Mouse (Mus musculus) embryonic facial prominence, embryonic 11.5 days (tissue): ENCODE measurements around the gene Tiprl. TPM values are rescaled to one million over a fixed set of nuclear protein-coding genes. Genes with fewer than 3 reads are reported as not detected.

Source experiments
- ATAC-seq: fragments of 200-750 bp; cut with Nextera tagmentation; replicated peaks from 2 replicates; pipeline ENCODE4 v1.8.0; 2017; ENCODE audit warnings: low read depth; ENCODE audit not compliant: insufficient number of reproducible peaks, low FRiP score, low TSS enrichment
- DNase-seq: peaks from one replicate; pipeline ENCODE4 v3.0.0-alpha.2; 2015; ENCODE audit warnings: low spot score
- H3K27ac ChIP-seq: fragments of 300-500 bp; sonication (generic); replicated peaks from 2 replicates; pipeline ENCODE4 v1.5.1; 2014; ENCODE audit warnings: mild to moderate bottlenecking, low read depth, low read length, control low read depth
- H3K27me3 ChIP-seq: fragments of 300-500 bp; sonication (generic); 2 replicates; pipeline ENCODE4 v1.6.1; 2014; ENCODE audit warnings: mild to moderate bottlenecking, low read length, moderate library complexity, mixed read lengths; ENCODE audit not compliant: control insufficient read depth, insufficient read depth
- H3K36me3 ChIP-seq: fragments of 300-500 bp; sonication (generic); replicated peaks from 2 replicates; pipeline ENCODE4 v1.6.1; 2014; ENCODE audit warnings: low read depth, mild to moderate bottlenecking, low read length, moderate library complexity, mixed read lengths; ENCODE audit not compliant: control insufficient read depth, insufficient read depth
- H3K4me1 ChIP-seq: fragments of 300-500 bp; sonication (generic); 2 replicates; pipeline ENCODE4 v1.6.1; 2014; ENCODE audit warnings: low read length, mixed read lengths; ENCODE audit not compliant: control insufficient read depth, insufficient read depth
- H3K4me2 ChIP-seq: fragments of 300-500 bp; sonication (generic); 2 replicates; pipeline ENCODE4 v1.6.1; 2014; ENCODE audit warnings: low read depth, mild to moderate bottlenecking, control low read depth, low read length, moderate library complexity
- H3K4me3 ChIP-seq: fragments of 300-500 bp; sonication (generic); 2 replicates; pipeline ENCODE4 v1.5.1; 2014; ENCODE audit warnings: low read depth, low read length, control low read depth
- H3K9ac ChIP-seq: fragments of 300-500 bp; sonication (generic); replicated peaks from 2 replicates; pipeline ENCODE4 v1.6.1; 2014; ENCODE audit warnings: mild to moderate bottlenecking, control low read depth, low read length
- H3K9me3 ChIP-seq: fragments of 300-500 bp; sonication (generic); replicated peaks from 2 replicates; pipeline ENCODE4 v1.6.1; 2016; ENCODE audit warnings: mild to moderate bottlenecking, low read length, inconsistent platforms, mixed read lengths; ENCODE audit not compliant: control insufficient read depth
- WGBS: fragments of 180-500 bp; shearing (Covaris S2); extraction: QIAGEN DNeasy Blood & Tissue Kit; methylation state at CpG from one replicate; pipeline ENCODE4 v1.1.7; 2014; 5-methylcytosine and 5-hydroxymethylcytosine counted together
- polyA plus RNA-seq: library from polyadenylated mRNA; unstranded; fragments of >200 nt; fragmentation: Nextera tagmentation; extraction: Ambion mirVana; gene quantifications from 2 replicates; pipeline ENCODE4 v1.2.1, GENCODE M21; 2014

The Tiprl gene
- 116 and 120 TPM in 2 replicates for polyA plus RNA-seq

DNA sequence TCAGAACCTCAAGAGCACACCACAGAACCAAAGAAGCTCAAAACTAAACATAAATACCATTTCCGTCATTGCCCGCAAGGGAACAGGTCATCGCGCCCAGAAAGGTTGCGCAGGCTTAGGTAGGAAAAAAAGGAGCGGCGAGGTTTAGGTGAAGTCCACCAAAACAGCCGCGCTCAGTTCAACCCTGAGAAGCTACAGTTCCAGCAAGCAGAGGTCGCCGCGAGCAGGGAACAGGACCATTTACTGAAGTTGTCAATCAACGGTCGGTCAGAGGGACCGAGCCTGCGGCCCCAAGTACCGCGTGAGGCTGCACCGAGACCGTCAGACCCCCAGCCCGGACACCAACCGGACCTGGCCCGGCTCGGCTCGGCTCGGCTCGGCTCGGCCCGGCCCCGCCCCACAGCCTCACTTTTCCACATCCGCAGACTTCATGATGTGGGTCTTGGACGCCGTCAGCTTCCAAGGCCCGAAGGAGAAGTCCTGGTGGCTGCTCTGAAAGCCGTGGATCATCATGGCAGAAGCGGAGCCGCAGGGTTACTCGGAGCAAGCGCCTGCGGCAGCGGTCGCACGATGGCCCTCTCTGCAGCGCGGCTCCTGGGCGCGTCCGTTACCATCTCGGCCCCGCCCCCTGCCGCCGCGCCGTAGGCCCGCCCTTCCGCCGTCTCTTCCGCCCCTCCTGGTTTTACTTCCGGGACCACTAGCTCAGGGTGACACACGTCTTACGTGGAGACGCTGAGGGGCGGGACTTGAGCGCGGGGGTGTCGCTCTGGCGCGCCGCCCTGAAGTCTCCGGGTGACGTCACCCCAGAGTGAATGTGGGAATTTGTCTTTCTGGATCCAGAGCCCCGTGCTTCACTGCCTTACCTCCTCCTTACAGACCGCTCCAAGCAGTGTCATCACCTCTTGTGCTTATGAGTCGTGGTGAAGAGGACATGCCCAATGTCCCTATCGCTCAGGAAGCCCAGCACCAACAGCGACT is at the start of gene Tiprl:
Gene Tiprl, minus strand, starts transcription at position 676 of the 978 bp plus-strand sequence.
- WGBS: under 1% methylated on average over 72 of the region's 76 CpGs
- Histone ChIP-seq H3K4me2 (peak within 1 kb of the TSS; percentile 61), H3K27me3 (no peaks in the 10 kb centered on the region), H3K4me3 (peak within 1 kb of the TSS; percentile 89), H3K36me3 (no peaks in the 10 kb centered on the region), H3K9me3 (no peaks in the 10 kb centered on the region), H3K4me1 (peaks cover 4% of the 10 kb centered on the region; the same call in 1 of the 2 replicates), H3K9ac (peak within 1 kb of the TSS; percentile 83), H3K27ac (peak within 1 kb of the TSS; percentile 85)
- ATAC-seq (peak; percentile 99), DNase-seq (peak; percentile 96)

DNA sequence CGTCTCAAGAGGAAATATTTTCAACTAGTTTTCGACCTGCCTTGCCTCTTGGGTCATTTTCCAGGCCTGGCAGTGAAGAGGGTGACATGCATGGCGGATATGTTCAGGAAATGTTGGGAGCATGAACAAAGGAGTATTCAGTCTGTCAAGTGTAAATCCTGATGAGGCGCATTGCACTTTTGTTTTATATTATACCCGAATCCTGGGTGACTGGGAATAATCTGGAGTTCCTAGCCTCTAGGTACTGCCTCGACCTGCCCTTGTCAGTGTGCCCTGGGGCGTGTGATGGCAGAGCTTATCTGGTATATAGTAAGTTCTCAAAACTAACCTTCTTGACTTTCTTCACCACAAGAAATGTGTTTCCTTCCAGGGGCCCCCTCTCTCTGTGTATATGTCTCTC is 47.3 kb upstream of the Tiprl start:
- Histone ChIP-seq H3K4me3 (no peak overlapping the region), H3K9me3 (no peaks in the 10 kb centered on the region), H3K36me3 (no peaks in the 10 kb centered on the region), H3K9ac (no peak overlapping the region), H3K4me1 (no peaks in the 10 kb centered on the region), H3K27me3 (no peaks in the 10 kb centered on the region), H3K4me2 (no peak overlapping the region), H3K27ac (no peak overlapping the region)
- DNase-seq (no peak), ATAC-seq (no peak)
- 60% methylated on average over 7 of the region's 7 CpGs for WGBS

DNA sequence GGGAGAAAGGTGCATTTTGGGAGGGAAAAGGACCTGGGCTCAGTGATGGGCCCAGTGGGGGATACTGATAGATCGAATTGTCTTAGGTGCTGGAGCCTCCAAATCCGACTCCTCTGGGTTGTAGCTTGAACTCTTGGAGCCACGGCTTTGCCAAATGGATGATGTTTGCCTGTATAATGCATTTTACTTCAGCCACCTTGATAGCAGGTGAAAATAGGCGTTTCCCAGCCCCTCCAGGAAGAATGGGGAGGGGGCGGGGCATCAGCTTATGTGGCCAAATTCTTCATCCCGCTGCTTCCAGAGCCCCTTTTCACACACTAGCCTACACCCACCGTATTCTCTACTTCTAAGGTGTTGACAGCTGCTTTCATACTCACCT is 46.2 kb upstream of the Tiprl start:
- Histone ChIP-seq H3K27ac (no peak overlapping the region), H3K4me2 (peak overlapping the region; percentile 85), H3K9me3 (no peaks in the 10 kb centered on the region), H3K4me1 (no peaks in the 10 kb centered on the region), H3K4me3 (peak overlapping the region; percentile 75), H3K27me3 (no peaks in the 10 kb centered on the region), H3K36me3 (no peaks in the 10 kb centered on the region), H3K9ac (peak overlapping the region; percentile 92)
- 18% methylated on average over 7 of the region's 7 CpGs for WGBS
- DNase-seq: no peak
- ATAC-seq: no peak

DNA sequence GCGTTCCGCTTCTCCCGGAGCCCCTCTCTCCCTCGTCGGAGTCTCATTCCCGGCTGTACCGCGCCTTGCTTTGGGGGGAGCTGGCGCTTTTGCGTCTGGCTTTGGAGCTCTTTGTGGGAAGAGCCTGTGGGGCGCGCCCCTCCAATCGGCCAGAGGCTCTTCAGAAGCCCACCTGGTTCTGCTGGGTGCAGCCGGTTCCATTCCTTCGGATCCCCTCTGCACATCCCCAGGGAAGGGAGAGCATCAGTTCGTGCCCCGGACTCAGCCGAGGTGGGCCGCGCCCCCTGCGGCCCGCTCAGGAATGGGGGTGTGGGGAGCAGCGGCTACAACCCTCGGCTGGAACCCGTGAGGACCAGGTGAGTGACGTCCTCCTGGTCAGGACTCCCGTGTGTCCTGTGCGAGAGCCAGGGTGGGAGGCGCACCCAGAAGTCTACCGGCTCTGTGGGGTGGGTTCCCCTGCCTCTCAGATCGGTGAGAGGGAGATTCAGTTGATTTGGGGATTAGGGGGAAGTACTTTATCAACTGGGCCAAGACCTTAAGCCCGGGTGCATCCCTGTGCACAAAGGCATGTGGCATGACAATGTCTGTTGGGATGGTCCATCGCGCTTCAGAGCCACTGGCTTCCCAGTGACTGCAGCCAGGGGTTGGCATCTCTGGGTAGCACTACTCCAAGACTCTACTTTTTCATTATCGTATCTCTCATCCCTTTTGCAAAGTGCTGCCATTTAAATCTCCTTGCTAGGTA is 45.6 kb upstream of the Tiprl start:
- under 1% methylated on average over 29 of the region's 35 CpGs for WGBS
- ATAC-seq (peak; percentile 58; the same call in 1 of the 2 replicates), DNase-seq (peak; percentile 71)
- peak overlapping the region; percentile 92 for H3K9ac ChIP-seq
- H3K27ac ChIP-seq: peak overlapping the region; percentile 90
- no peaks in the 10 kb centered on the region for H3K4me1 ChIP-seq
- H3K4me3 ChIP-seq: peak overlapping the region; percentile 75
- no peaks in the 10 kb centered on the region for H3K36me3 ChIP-seq
- H3K9me3 ChIP-seq: no peaks in the 10 kb centered on the region
- H3K27me3 ChIP-seq: no peaks in the 10 kb centered on the region
- peak overlapping the region; percentile 85 for H3K4me2 ChIP-seq

DNA sequence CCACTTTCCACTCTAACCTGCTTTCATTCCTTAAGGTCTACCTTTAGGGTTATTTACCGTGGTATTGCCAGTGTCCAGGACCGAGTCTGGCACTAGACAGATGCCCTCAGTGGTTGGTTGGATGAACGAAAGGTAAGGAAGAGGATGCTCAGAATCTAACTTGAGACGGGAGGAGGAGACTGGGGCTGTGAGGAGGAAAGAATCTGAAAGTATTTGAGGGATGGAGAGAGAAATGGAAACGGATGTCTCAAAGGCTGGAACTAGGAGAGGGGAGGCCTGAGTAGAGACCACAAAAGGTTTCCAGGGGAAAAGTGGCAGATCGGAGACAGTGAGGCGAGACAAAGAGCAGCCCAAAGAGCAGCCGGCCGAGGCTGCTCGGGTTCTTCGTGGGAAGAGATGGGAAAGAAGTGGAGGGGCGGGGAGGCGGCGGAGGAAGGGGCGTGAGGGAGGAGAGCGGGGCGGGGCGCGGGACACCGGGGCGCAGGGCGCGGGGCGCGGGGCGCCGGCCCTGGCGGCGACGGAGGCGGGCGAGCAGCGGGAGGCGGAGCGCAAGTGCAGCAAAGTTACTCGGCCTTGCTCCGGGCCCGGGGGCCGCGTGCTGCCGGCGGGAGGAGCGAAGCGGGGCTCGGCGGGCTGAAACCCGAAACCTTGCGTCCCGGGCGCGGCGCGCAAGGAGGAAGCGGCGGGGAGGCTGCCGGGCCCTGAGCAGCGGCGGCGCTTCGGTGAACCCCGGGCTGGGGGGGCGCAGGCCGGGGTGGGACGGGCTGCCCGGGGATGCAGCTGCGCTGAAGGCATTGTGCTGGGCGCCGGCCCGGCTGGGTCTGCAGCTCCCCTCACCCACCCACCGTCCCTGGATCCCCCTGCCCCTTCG is 44.8 kb upstream of the Tiprl start:
- Histone ChIP-seq H3K27me3 (no peaks in the 10 kb centered on the region), H3K4me1 (no peaks in the 10 kb centered on the region), H3K9ac (peak overlapping the region; percentile 92), H3K27ac (peak overlapping the region; percentile 90), H3K4me3 (peak overlapping the region; percentile 75), H3K9me3 (no peaks in the 10 kb centered on the region), H3K36me3 (no peaks in the 10 kb centered on the region), H3K4me2 (peak overlapping the region; percentile 85)
- DNase-seq (peak; percentile 76), ATAC-seq (peak; percentile 86)
- under 1% methylated on average over 35 of the region's 71 CpGs for WGBS

DNA sequence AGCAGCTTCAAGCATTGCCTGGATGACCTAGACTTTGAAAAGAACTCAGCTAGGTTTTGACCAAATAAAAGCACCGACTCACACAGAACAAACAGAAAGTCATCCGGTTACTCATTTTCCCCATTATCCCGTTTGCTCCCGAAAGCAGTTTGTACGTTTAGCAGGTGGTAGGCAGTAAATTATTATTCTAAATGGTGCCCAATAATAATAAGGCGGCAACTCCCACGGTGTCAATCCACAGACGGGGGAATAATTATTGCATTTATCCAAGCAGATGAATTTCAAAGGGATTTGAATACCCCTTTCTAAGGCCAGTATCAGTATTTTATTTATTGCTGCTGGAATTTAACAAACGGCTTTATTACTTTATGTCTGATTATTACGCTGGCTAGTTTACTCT is 43.9 kb upstream of the Tiprl start:
- no peaks in the 10 kb centered on the region for H3K36me3 ChIP-seq
- H3K4me3 ChIP-seq: no peak overlapping the region
- 58% methylated on average over 10 of the region's 10 CpGs for WGBS
- no peaks in the 10 kb centered on the region for H3K27me3 ChIP-seq
- H3K4me1 ChIP-seq: no peaks in the 10 kb centered on the region
- peak overlapping the region; percentile 92; the same call in 1 of the 2 replicates for H3K9ac ChIP-seq
- no peaks in the 10 kb centered on the region for H3K9me3 ChIP-seq
- H3K4me2 ChIP-seq: peak overlapping the region; percentile 85; the same call in 1 of the 2 replicates
- DNase-seq (no peak), ATAC-seq (no peak)
- H3K27ac ChIP-seq: no peak overlapping the region

DNA sequence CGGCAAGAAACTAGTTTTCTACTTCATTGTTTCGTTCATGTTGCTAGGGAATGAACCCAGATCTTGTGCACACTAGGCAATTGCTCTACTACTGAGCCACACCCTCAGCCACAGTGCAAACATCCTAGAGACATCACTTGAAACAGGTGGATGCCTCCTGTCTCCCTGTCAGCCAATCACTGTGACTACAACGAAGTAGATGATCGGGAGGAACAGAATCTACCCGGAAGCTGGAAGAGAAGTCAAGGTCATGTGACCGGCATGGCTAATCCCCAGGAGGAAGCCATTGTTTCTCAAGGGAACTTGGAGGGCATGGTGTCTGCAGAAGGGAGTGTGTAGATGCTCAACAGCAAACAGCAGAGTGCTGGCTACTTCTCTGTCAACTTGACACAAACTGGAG is 38.1 kb upstream of the Tiprl start:
- no peak overlapping the region for H3K9ac ChIP-seq
- no peak overlapping the region for H3K4me3 ChIP-seq
- H3K9me3 ChIP-seq: no peaks in the 10 kb centered on the region
- 81% methylated on average over 6 of the region's 6 CpGs for WGBS
- no peaks in the 10 kb centered on the region for H3K4me1 ChIP-seq
- H3K27me3 ChIP-seq: no peaks in the 10 kb centered on the region
- H3K27ac ChIP-seq: no peak overlapping the region
- ATAC-seq (no peak), DNase-seq (no peak)
- H3K4me2 ChIP-seq: no peak overlapping the region
- no peaks in the 10 kb centered on the region for H3K36me3 ChIP-seq
